ENCODE assay signal across 14 mouse cellular contexts in genomic region chr16:62941763-62942162, GRCm38 (mm10).
A peak's percentile ranks its signal among the peaks of the same experiment; 100 is the strongest.
DNase-seq lines count a peak whose midpoint lies in the region; ATAC-seq and TF ChIP-seq lines count a peak whose summit lies in the region.
"Had no signal": no experiment of that assay in that cellular context is flagged by ENCODE, and none has a peak within 500 bp of the region (broad histone marks: within the 10 kb centered on the region; RNA-seq: fewer than 3 reads in every experiment).

No protein-coding gene starts in this region.

- TF ChIP-seq POLR2A in cerebellum, adult 2 months (IDR thresholded peaks at IDR 0.05; ENCODE audit: borderline replicate concordance, insufficient read depth, low read length), result no peak

- peak; percentile 15 for DNase-seq in left cerebral cortex, postnatal 4 days
- no peak for DNase-seq in left cerebral cortex, adult 18-20 months (ENCODE audit: low spot score in 2 of 2)
- peak; percentile 25 to 39 for DNase-seq in cerebellum, adult 2 months
- peak; percentile 27 to 35 for DNase-seq in cerebellum, postnatal 25 days
- no peak for DNase-seq in hindbrain, embryonic 14.5 days (ENCODE audit: low spot score)
- no peak for DNase-seq in liver, embryonic 11.5 days (ENCODE audit: low spot score)
- DNase-seq in lung, postnatal 0 days (ENCODE audit: low spot score), result no peak
- no peak for DNase-seq in liver
- DNase-seq: adrenal gland, postnatal 25 days; kidney, postnatal 25 days; liver, postnatal 0 days had no signal

- intact Hi-C loops in left cerebral cortex, postnatal 4 days (cut with DNase I), result loop anchor here (5.0 kb wide), 1 partner anchor 1806 kb away; no protein-coding TSS in a partner anchor

- no peaks in the 10 kb centered on the region for H3K27me3 ChIP-seq in cerebellum, adult 2 months (ENCODE audit: control insufficient read depth, insufficient read depth, low read length)
- H3K27me3 ChIP-seq in hindbrain, embryonic 14.5 days (ENCODE audit: control insufficient read depth, insufficient read depth, low read length), result no peaks in the 10 kb centered on the region
- H3K27me3 ChIP-seq in liver, embryonic 11.5 days (replicated peaks; ENCODE audit: control insufficient read depth, insufficient read depth, low read length), result no peaks in the 10 kb centered on the region
- no peaks in the 10 kb centered on the region for H3K27me3 ChIP-seq in lung, postnatal 0 days (replicated peaks; ENCODE audit: insufficient read depth, low read length)
- H3K27me3 ChIP-seq: intestine, embryonic 15.5 days had no signal

- WGBS in cerebellum, adult 2 months, result 34% methylated on average over 10 of the region's 10 CpGs
- WGBS in hindbrain, embryonic 14.5 days, result 32% methylated on average over 10 of the region's 10 CpGs
- 79% methylated on average over 10 of the region's 10 CpGs for WGBS in liver, embryonic 11.5 days
- WGBS in lung, postnatal 0 days, result 80% methylated on average over 10 of the region's 10 CpGs

- no peak overlapping the region; the same call in 1 of the 2 replicates for H3K4me2 ChIP-seq in hindbrain, embryonic 14.5 days (replicated peaks)
- H3K4me2 ChIP-seq in liver, embryonic 11.5 days, result no peak overlapping the region
- H3K4me2 ChIP-seq in lung, postnatal 0 days (replicated peaks; ENCODE audit: low read depth, low read length), result no peak overlapping the region
- H3K4me2 ChIP-seq: intestine, embryonic 15.5 days had no signal

- no peak overlapping the region for H3K4me3 ChIP-seq in cerebellum, adult 2 months (replicated peaks; ENCODE audit: insufficient read depth, low read depth, low read length)
- H3K4me3 ChIP-seq in hindbrain, embryonic 14.5 days (replicated peaks; ENCODE audit: low read length), result no peak overlapping the region
- no peak overlapping the region for H3K4me3 ChIP-seq in liver, embryonic 11.5 days (ENCODE audit: low read depth, low read length)
- no peak overlapping the region for H3K4me3 ChIP-seq in lung, postnatal 0 days (ENCODE audit: low read depth, low read length)
- H3K4me3 ChIP-seq: intestine, embryonic 15.5 days; limb, embryonic 12.5 days had no signal

- H3K36me3 ChIP-seq in hindbrain, embryonic 14.5 days (replicated peaks; ENCODE audit: control insufficient read depth, insufficient read depth), result no peaks in the 10 kb centered on the region
- H3K36me3 ChIP-seq in liver, embryonic 11.5 days (ENCODE audit: control insufficient read depth, insufficient read depth, low read length), result no peaks in the 10 kb centered on the region
- H3K36me3 ChIP-seq in lung, postnatal 0 days (ENCODE audit: insufficient read depth, low read length), result no peaks in the 10 kb centered on the region
- H3K36me3 ChIP-seq: intestine, embryonic 15.5 days; limb, embryonic 12.5 days had no signal

- H3K9ac ChIP-seq in hindbrain, embryonic 14.5 days, result 0 out of 2 replicates have a peak overlapping the region, but pooled peaks have one; percentile 6
- H3K9ac ChIP-seq in liver, embryonic 11.5 days (ENCODE audit: low read depth, low read length), result no peak overlapping the region
- H3K9ac ChIP-seq in lung, postnatal 0 days (replicated peaks; ENCODE audit: low read depth), result no peak overlapping the region
- H3K9ac ChIP-seq: intestine, embryonic 15.5 days; limb, embryonic 12.5 days; liver, postnatal 0 days had no signal

- ATAC-seq in hindbrain, embryonic 14.5 days (ENCODE audit: low FRiP score), result no peak
- ATAC-seq in liver, embryonic 11.5 days (replicated peaks; ENCODE audit: low FRiP score), result no peak
- ATAC-seq in lung, postnatal 0 days, result no peak
- ATAC-seq: intestine, embryonic 15.5 days; liver, postnatal 0 days had no signal

- no peaks in the 10 kb centered on the region for H3K4me1 ChIP-seq in cerebellum, adult 2 months (ENCODE audit: control insufficient read depth, insufficient read depth, low read length)
- H3K4me1 ChIP-seq in hindbrain, embryonic 14.5 days (replicated peaks; ENCODE audit: control insufficient read depth, insufficient read depth, low read length), result peaks cover 13% of the 10 kb centered on the region
- H3K4me1 ChIP-seq in liver, embryonic 11.5 days (replicated peaks; ENCODE audit: control insufficient read depth, insufficient read depth, low read length), result no peaks in the 10 kb centered on the region
- no peaks in the 10 kb centered on the region for H3K4me1 ChIP-seq in lung, postnatal 0 days (ENCODE audit: insufficient read depth, low read depth, low read length)
- H3K4me1 ChIP-seq: intestine, embryonic 15.5 days had no signal

- no peak overlapping the region for H3K27ac ChIP-seq in cerebellum, adult 2 months (ENCODE audit: insufficient read depth, low read length)
- no peak overlapping the region for H3K27ac ChIP-seq in hindbrain, embryonic 14.5 days
- H3K27ac ChIP-seq in liver, embryonic 11.5 days (ENCODE audit: low read depth, low read length), result no peak overlapping the region
- H3K27ac ChIP-seq in lung, postnatal 0 days (ENCODE audit: low read length), result no peak overlapping the region
- H3K27ac ChIP-seq: intestine, embryonic 15.5 days; limb, embryonic 12.5 days; macrophage had no signal

- TF ChIP-seq CTCF in cerebellum, adult 2 months (IDR thresholded peaks at IDR 0.05; ENCODE audit: borderline replicate concordance, insufficient read depth, low read depth, low read length), result no peak
- TF ChIP-seq CTCF in lung, postnatal 0 days (IDR thresholded peaks at IDR 0.05), result no peak

- no peaks in the 10 kb centered on the region for H3K9me3 ChIP-seq in hindbrain, embryonic 14.5 days (ENCODE audit: control insufficient read depth, low read length)
- H3K9me3 ChIP-seq in liver, embryonic 11.5 days (ENCODE audit: control insufficient read depth, low read length), result no peaks in the 10 kb centered on the region
- no peaks in the 10 kb centered on the region for H3K9me3 ChIP-seq in lung, postnatal 0 days (ENCODE audit: low read length)
- H3K9me3 ChIP-seq: intestine, embryonic 15.5 days; limb, embryonic 12.5 days had no signal

- no peak for TF ChIP-seq EP300 in lung, postnatal 0 days (IDR thresholded peaks at IDR 0.05)

Comparison
In these comparisons a context has a peak if more than half of its experiments do, and no peak if none do; other contexts are left out.
1. DNase-seq: peak in left cerebral cortex, postnatal 4 days (single experiment), cerebellum, adult 2 months (2 of 2) and cerebellum, postnatal 25 days (2 of 2); none in left cerebral cortex, adult 18-20 months (0 of 2), hindbrain, embryonic 14.5 days (single experiment), liver, embryonic 11.5 days (single experiment), lung, postnatal 0 days (single experiment) and liver (single experiment).